Mouse (Mus musculus) heart, postnatal 0 days (tissue): ENCODE measurements around the gene Thada. TPM values are rescaled to one million over a fixed set of nuclear protein-coding genes. Genes with fewer than 3 reads are reported as not detected.

Experiments
- ATAC-seq: fragments of 200-750 bp; cut with Nextera tagmentation; 2 replicates; pipeline ENCODE4 v1.8.0; 2017; ENCODE audit warnings: low read depth, moderate number of reproducible peaks, moderate library complexity; ENCODE audit not compliant: insufficient read depth
- DNase-seq: peaks from one replicate; pipeline ENCODE4 v3.0.0-alpha.2; 2016; ENCODE audit warnings: low spot score
- H3K27ac ChIP-seq: fragments of 300-500 bp; sonication (generic); 2 replicates; pipeline ENCODE4 v1.5.1; 2014; ENCODE audit warnings: low read depth, mild to moderate bottlenecking
- H3K27me3 ChIP-seq: fragments of 300-500 bp; sonication (generic); 2 replicates; pipeline ENCODE4 v1.6.1; 2014; ENCODE audit warnings: low read length, mixed read lengths; ENCODE audit not compliant: control insufficient read depth, insufficient read depth
- H3K36me3 ChIP-seq: fragments of 300-500 bp; sonication (generic); replicated peaks from 2 replicates; pipeline ENCODE4 v1.6.1; 2014; ENCODE audit warnings: low read length, mixed read lengths; ENCODE audit not compliant: control insufficient read depth, insufficient read depth
- H3K4me1 ChIP-seq: fragments of 300-500 bp; sonication (generic); 2 replicates; pipeline ENCODE4 v1.6.1; 2014; ENCODE audit warnings: antibody characterized with exemption; ENCODE audit not compliant: control insufficient read depth, insufficient read depth
- H3K4me2 ChIP-seq: fragments of 300-500 bp; sonication (generic); 2 replicates; pipeline ENCODE4 v1.6.1; 2014; ENCODE audit warnings: low read depth, mild to moderate bottlenecking, low read length, moderate library complexity
- H3K4me3 ChIP-seq: fragments of 300-500 bp; sonication (generic); 2 replicates; pipeline ENCODE4 v1.5.1; 2014; ENCODE audit warnings: low read depth, low read length
- H3K9ac ChIP-seq: fragments of 300-500 bp; sonication (generic); replicated peaks from 2 replicates; pipeline ENCODE4 v1.6.1; 2014; ENCODE audit warnings: low read depth, low read length, mixed read lengths
- H3K9me3 ChIP-seq: fragments of 300-500 bp; sonication (generic); replicated peaks from 2 replicates; pipeline ENCODE4 v1.6.1; 2016; ENCODE audit warnings: low read length; ENCODE audit not compliant: control insufficient read depth
- CTCF ChIP-seq: IDR thresholded peaks from 2 replicates; pipeline ENCODE4 v1.5.1; 2016; ENCODE audit warnings: antibody characterized with exemption, control low read depth, low read depth
- EP300 ChIP-seq: IDR thresholded peaks from 2 replicates; pipeline ENCODE4 v1.6.1; 2016; ENCODE audit warnings: antibody characterized with exemption, low read depth
- WGBS: fragments of 180-500 bp; shearing (Covaris S2); extraction: QIAGEN DNeasy Blood & Tissue Kit; methylation state at CpG from one replicate; pipeline ENCODE4 v1.1.7; 2014; 5-methylcytosine and 5-hydroxymethylcytosine counted together
- polyA plus RNA-seq: library from polyadenylated mRNA; unstranded; fragments of >200 nt; fragmentation: Nextera tagmentation; extraction: Ambion mirVana; gene quantifications from 2 replicates; pipeline ENCODE4 v1.2.1, GENCODE M21; 2015
- total RNA-seq: library from RNA; depleted of rRNA; stranded (reverse); fragments of >200 nt; gene quantifications from 2 replicates; pipeline ENCODE4 v1.2.3, GENCODE M21; 2014; ENCODE audit warnings: low replicate concordance

Thada gene
- total and polyA plus RNA-seq, 2 experiments from 2014 or later, result 2.4 to 12.6 TPM

DNA sequence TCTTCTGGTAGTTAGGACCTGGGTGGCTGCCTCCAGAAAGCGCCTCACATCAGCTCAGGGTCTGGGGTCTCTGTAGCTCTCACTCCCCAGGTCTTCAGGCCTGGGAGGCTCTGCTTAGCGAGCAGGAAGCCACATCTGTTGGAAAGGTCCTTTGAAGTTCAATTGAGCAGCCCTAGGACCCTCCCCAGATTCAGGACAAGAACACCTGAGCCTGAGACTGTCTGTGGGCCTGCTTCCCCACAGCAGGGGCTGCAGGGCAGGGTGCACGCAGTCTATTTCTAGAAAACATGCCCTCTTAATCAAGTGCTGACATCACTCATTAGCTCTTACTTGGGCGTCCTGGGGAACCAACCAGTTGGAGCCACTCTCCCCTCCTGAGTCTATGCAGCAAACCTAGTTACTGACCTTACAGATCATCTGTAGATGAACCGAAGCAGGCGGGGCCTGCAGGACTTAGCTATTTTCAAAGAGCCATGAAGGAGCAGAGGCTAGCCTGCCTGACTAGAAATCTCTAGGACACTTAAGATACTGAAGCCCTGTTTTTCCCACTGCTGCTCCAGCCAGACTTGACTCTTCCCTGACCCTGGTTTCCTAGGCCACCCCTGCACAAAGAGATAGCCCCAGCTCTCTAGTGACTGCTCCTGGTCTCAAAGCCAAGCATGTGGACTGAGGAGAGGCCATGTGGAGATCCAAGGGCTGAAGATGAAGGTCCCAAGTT lies 308.1 kb downstream of the Thada start:
- WGBS, result 63% methylated on average over 6 of the region's 6 CpGs
- peaks cover 10% of the 10 kb centered on the region; the same call in 1 of the 2 replicates for H3K4me1 ChIP-seq
- no peak overlapping the region for H3K4me2 ChIP-seq
- DNase-seq, result no peak
- H3K9me3 ChIP-seq, result no peaks in the 10 kb centered on the region
- peaks cover 6% of the 10 kb centered on the region; the same call in 1 of the 2 replicates for H3K27me3 ChIP-seq
- TF ChIP-seq EP300, result no peak
- no peak for TF ChIP-seq CTCF
- no peak for ATAC-seq
- no peak overlapping the region for H3K27ac ChIP-seq
- no peak overlapping the region for H3K4me3 ChIP-seq
- H3K9ac ChIP-seq, result no peak overlapping the region
- no peaks in the 10 kb centered on the region for H3K36me3 ChIP-seq

DNA sequence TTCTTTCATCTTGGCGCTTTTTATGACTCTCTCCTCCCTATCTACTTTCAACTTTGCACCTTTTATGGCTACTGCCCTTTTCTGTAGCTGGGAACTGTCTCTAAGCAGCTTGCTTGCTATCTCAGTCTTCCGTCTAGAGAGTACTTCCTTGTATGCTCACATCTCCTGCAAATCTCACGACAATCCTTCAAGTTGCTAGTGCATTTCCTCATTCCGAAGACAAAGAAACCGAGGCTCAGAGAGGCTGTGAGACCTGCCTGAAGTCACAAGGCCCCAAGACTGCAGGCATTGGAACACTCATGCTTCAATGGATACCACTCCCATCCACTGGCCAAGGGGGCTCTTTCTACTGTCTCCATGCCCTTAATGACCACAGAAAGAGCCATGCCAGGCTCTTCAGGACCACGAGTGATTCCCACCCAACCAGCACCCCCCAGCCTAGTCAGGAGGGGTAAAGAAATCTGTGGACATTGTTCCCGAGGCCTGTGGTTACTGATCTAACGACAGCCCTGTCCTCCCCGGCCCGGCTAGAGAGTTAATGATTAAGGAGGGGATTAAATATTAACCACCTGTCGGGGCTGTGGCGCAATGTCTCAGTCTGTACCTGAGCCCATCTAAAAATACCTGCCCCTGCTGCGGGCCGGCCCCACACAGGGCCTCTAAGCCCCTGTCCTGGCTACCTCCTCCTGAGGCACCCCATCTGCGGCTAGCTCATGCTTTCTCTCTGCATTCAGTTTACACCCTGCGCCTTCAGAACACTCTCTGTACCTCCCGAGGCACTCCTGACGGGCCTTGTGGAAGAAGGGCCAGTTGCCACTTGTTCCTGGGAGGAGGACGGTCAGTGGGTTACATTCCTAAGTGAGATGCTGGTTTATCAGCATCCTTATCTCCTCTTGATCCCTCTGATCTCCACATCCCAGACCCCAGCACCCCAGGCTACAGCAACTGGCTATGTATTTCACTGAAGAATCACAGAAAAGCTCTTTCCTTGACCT lies 309.0 kb downstream of the Thada start:
- ATAC-seq, result no peak
- H3K27me3 ChIP-seq, result peaks cover 6% of the 10 kb centered on the region; the same call in 1 of the 2 replicates
- TF ChIP-seq EP300 (no peak), CTCF (no peak)
- H3K9me3 ChIP-seq, result no peaks in the 10 kb centered on the region
- H3K4me2 ChIP-seq, result no peak overlapping the region
- no peak overlapping the region for H3K4me3 ChIP-seq
- no peak overlapping the region for H3K27ac ChIP-seq
- peaks cover 18% of the 10 kb centered on the region; the same call in 1 of the 2 replicates for H3K4me1 ChIP-seq
- H3K9ac ChIP-seq, result no peak overlapping the region
- no peaks in the 10 kb centered on the region for H3K36me3 ChIP-seq
- no peak for DNase-seq
- WGBS, result 70% methylated on average over 19 of the region's 19 CpGs

DNA sequence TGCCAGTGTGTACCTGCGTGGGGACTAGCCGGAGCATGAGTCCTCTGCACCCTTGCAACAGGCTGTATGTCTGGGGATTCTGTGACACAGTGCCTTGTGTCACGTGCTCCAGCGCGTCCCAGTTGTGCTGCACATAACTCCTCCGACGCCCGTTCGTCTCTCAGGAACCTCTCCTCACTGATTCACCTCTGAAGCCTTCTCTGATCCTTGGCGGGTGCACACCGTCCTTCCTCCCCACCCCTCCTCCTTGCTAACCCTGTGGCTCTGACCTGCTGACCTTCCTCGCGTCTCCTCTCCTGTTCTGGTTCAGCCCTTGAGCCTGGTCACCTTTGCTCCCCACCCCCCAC lies 309.8 kb downstream of the Thada start:
- TF ChIP-seq CTCF (no peak), EP300 (no peak)
- DNase-seq, result no peak
- H3K4me1 ChIP-seq, result peaks cover 14% of the 10 kb centered on the region; the same call in 1 of the 2 replicates
- peaks cover 6% of the 10 kb centered on the region; the same call in 1 of the 2 replicates for H3K27me3 ChIP-seq
- H3K36me3 ChIP-seq, result no peaks in the 10 kb centered on the region
- no peak overlapping the region for H3K4me2 ChIP-seq
- H3K27ac ChIP-seq, result no peak overlapping the region
- ATAC-seq, result no peak
- H3K9ac ChIP-seq, result no peak overlapping the region
- no peaks in the 10 kb centered on the region for H3K9me3 ChIP-seq
- H3K4me3 ChIP-seq, result no peak overlapping the region
- WGBS, result 78% methylated on average over 13 of the region's 13 CpGs

DNA sequence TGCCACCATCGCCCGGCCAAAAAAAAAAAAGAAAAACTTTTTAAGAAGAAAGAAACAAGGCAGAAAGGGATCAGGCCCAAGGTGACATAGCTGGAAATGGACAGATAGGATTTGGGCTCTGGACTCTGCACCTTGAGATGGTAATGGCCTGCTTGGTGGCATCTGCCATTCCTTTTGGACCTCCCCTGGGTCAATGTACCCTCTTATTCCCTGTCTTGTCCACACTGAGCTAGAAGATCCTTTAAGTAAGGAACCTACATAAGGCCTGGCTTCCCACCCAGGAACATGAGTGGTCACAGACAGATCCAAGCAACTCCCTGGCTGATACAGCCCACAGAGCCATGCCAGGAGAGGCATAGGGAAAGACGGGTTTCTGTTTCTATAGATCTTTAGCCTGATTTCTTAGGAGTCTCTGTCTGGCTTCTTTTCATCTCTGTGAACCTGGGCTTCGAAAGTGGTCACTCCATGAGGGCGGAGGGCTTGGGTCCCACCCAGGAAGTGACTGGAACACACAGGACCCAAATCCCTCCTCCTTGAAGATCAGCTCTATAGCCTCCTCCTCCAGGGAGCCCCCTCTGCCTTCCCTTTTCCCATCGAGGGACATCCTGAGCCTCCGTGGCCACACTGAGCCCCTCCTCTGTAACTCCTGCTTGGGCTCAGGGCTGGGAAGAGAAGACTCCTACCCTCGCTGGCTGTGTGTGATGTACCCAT lies 310.3 kb downstream of the Thada start:
- H3K4me2 ChIP-seq, result no peak overlapping the region
- 84% methylated on average over 8 of the region's 8 CpGs for WGBS
- DNase-seq, result no peak
- no peaks in the 10 kb centered on the region for H3K36me3 ChIP-seq
- no peak overlapping the region for H3K27ac ChIP-seq
- 0 out of 2 replicates have a peak, but pooled peaks cover 11% of the 10 kb centered on the region for H3K4me1 ChIP-seq
- no peak overlapping the region for H3K9ac ChIP-seq
- no peaks in the 10 kb centered on the region for H3K9me3 ChIP-seq
- TF ChIP-seq EP300 (no peak), CTCF (no peak)
- no peak overlapping the region for H3K4me3 ChIP-seq
- ATAC-seq, result no peak
- peaks cover 6% of the 10 kb centered on the region; the same call in 1 of the 2 replicates for H3K27me3 ChIP-seq

- H3K27ac ChIP-seq, result no peak overlapping the region
- DNase-seq (no peak), ATAC-seq (no peak)
- WGBS, result 85% methylated on average over 6 of the region's 6 CpGs
- H3K4me1 ChIP-seq, result 0 out of 2 replicates have a peak, but pooled peaks cover 11% of the 10 kb centered on the region
- no peaks in the 10 kb centered on the region for H3K9me3 ChIP-seq
- H3K36me3 ChIP-seq, result no peaks in the 10 kb centered on the region
- no peak overlapping the region for H3K4me3 ChIP-seq
- H3K27me3 ChIP-seq, result peaks cover 6% of the 10 kb centered on the region; the same call in 1 of the 2 replicates
- TF ChIP-seq EP300 (no peak), CTCF (no peak)
- no peak overlapping the region for H3K4me2 ChIP-seq
- no peak overlapping the region for H3K9ac ChIP-seq
Observed at GRCm38 (mm10) chr17:84155029-84155338, 311.0 kb downstream of the Thada start.
